Mouse (Mus musculus) spleen, adult 2 months (tissue): ENCODE data around the gene AC124502.3. TPM values are rescaled to one million over a fixed set of nuclear protein-coding genes. Genes with fewer than 3 reads are reported as not detected.

ENCODE experiments used
- DNase-seq, 2 experiments: peaks; one replicate each; pipeline versions ENCODE4 v3.0.0 to v3.0.0-alpha.2; 2012 to 2021; ENCODE audit warnings: low spot score in 2 of 2, low read depth in 1 of 2
- H3K27ac ChIP-seq: fragments of 200-500 bp; 2 replicates; pipeline ENCODE4 v1.5.1; 2012; ENCODE audit warnings: low read length, inconsistent platforms; ENCODE audit not compliant: insufficient read depth
- H3K27me3 ChIP-seq: fragments of 200-500 bp; 2 replicates; pipeline ENCODE4 v1.6.1; 2012; ENCODE audit warnings: mild to moderate bottlenecking, moderate library complexity, low read length, inconsistent platforms; ENCODE audit not compliant: control insufficient read depth, insufficient read depth
- H3K36me3 ChIP-seq: fragments of 200-500 bp; 2 replicates; pipeline ENCODE4 v1.6.1; 2012; ENCODE audit warnings: mild to moderate bottlenecking, low read length, inconsistent platforms; ENCODE audit not compliant: control insufficient read depth, insufficient read depth
- H3K4me1 ChIP-seq: fragments of 200-500 bp; 2 replicates; pipeline ENCODE4 v1.6.1; 2011; ENCODE audit warnings: inconsistent platforms; ENCODE audit not compliant: control insufficient read depth, insufficient read depth, insufficient read length
- H3K4me3 ChIP-seq: fragments of 200-500 bp; 2 replicates; pipeline ENCODE4 v1.5.1; 2011; ENCODE audit warnings: mild to moderate bottlenecking, inconsistent platforms; ENCODE audit not compliant: insufficient read depth, insufficient read length; ENCODE audit errors: extremely low read depth
- CTCF ChIP-seq: fragments of 200-500 bp; IDR thresholded peaks from 2 replicates; pipeline ENCODE4 v1.5.1; 2011; ENCODE audit warnings: mild to moderate bottlenecking, inconsistent platforms; ENCODE audit not compliant: insufficient read depth, insufficient read length, insufficient replicate concordance; ENCODE audit errors: extremely low read depth
- POLR2A ChIP-seq: fragments of 200-500 bp; IDR thresholded peaks from 2 replicates; pipeline ENCODE4 v1.6.1; 2011; ENCODE audit warnings: low read depth, low read length, inconsistent platforms
- WGBS: fragments of 180-500 bp; shearing (Covaris S2); methylation state at CpG from one replicate; pipeline ENCODE4 v1.1.7; 2018; 5-methylcytosine and 5-hydroxymethylcytosine counted together
- polyA plus RNA-seq: library from polyadenylated mRNA; depleted of rRNA; stranded (reverse); fragments of >200 nt; gene quantifications from 2 replicates; pipeline ENCODE4 v1.2.3, GENCODE M21; 2012

AC124502.3 gene
- polyA plus RNA-seq, 1 experiment = 0.79 TPM

DNA sequence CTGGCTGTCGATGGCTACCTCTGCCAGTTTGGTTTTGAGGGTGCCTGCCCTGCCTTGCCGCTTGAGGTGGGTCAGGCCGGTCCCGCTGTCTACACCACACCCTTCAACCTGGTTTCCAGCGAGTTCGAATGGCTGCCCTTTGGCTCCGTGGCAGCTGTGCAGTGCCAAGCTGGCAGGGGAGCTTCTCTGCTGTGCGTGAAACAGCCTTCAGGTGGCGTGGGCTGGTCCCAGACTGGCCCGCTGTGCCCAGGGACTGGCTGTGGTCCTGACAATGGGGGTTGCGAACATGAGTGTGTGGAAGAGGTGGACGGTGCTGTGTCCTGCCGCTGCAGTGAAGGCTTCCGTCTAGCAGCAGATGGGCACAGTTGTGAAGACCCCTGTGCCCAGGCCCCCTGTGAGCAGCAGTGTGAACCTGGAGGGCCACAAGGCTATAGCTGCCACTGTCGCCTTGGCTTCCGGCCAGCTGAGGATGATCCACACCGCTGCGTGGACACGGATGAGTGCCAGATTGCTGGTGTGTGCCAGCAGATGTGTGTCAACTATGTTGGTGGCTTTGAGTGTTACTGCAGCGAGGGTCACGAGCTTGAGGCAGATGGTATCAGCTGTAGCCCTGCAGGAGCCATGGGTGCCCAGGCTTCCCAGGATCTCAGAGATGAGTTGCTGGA is 30.0 kb downstream of the AC124502.3 start:
- H3K36me3 ChIP-seq = no peaks in the 10 kb centered on the region
- peaks cover 12% of the 10 kb centered on the region for H3K27me3 ChIP-seq
- no peak for DNase-seq
- TF ChIP-seq CTCF (no peak), POLR2A (no peak)
- 45% methylated on average over 21 of the region's 21 CpGs for WGBS
- H3K27ac ChIP-seq = no peak overlapping the region
- H3K4me3 ChIP-seq = peak overlapping the region; percentile 25; the same call in 1 of the 2 replicates
- peaks cover 6% of the 10 kb centered on the region for H3K4me1 ChIP-seq

DNA sequence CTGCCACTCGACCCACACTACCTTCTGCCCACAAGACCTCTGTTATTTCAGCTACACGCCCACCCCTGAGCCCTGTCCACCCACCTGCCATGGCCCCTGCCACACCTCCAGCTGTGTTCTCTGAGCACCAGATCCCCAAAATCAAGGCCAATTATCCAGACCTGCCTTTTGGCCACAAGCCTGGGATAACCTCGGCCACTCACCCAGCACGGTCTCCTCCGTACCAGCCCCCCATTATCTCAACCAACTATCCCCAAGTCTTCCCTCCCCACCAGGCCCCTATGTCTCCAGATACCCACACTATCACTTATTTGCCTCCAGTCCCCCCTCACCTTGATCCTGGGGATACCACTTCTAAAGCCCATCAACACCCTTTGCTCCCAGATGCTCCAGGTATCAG is 30.8 kb downstream of the AC124502.3 start:
- WGBS = 92% methylated on average over 5 of the region's 5 CpGs
- TF ChIP-seq POLR2A (no peak), CTCF (no peak)
- no peak for DNase-seq
- Histone ChIP-seq H3K36me3 (no peaks in the 10 kb centered on the region), H3K27me3 (peaks cover 12% of the 10 kb centered on the region), H3K4me3 (no peak overlapping the region), H3K4me1 (peaks cover 6% of the 10 kb centered on the region), H3K27ac (no peak overlapping the region)

DNA sequence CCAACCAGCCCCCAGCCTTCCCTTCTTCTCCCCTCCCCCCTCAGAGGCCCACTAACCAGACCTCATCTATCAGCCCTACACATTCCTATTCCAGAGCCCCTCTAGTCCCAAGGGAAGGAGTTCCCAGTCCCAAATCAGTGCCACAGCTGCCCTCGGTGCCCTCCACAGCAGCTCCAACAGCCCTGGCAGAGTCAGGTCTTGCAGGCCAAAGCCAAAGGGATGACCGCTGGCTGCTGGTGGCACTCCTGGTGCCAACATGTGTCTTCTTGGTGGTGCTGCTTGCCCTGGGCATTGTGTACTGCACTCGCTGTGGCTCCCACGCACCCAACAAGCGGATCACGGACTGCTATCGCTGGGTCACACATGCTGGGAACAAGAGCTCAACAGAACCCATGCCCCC is 31.3 kb downstream of the AC124502.3 start:
- no peak for DNase-seq
- Histone ChIP-seq H3K4me1 (peaks cover 6% of the 10 kb centered on the region), H3K4me3 (no peak overlapping the region), H3K27me3 (peaks cover 12% of the 10 kb centered on the region), H3K36me3 (no peaks in the 10 kb centered on the region), H3K27ac (no peak overlapping the region)
- no peak for TF ChIP-seq POLR2A
- no peak for TF ChIP-seq CTCF
- 92% methylated on average over 7 of the region's 7 CpGs for WGBS

DNA sequence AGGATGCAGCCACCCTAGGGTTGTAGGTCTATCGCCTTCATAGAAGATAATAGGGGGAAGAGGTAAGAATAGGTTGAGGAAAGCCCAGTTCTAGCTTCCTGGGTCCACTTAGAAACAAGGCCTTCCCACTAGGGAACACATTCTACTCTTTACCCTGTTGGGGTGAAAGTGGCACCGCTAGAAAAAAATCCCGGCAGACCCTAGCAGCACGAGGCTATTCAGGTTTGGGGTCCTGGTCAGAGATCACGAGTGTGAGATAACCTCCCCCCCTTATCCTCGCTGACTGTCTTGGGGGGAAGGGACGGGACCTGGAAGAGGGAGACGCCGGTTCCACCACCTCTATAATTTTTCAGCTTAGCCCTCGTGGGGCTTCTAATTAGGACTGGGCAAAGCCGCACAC is 32.4 kb downstream of the AC124502.3 start:
- 61% methylated on average over 11 of the region's 11 CpGs for WGBS
- Histone ChIP-seq H3K36me3 (no peaks in the 10 kb centered on the region), H3K27me3 (peaks cover 12% of the 10 kb centered on the region), H3K4me1 (peaks cover 6% of the 10 kb centered on the region), H3K4me3 (no peak overlapping the region), H3K27ac (no peak overlapping the region)
- TF ChIP-seq CTCF = no peak
- no peak for TF ChIP-seq POLR2A
- no peak for DNase-seq

DNA sequence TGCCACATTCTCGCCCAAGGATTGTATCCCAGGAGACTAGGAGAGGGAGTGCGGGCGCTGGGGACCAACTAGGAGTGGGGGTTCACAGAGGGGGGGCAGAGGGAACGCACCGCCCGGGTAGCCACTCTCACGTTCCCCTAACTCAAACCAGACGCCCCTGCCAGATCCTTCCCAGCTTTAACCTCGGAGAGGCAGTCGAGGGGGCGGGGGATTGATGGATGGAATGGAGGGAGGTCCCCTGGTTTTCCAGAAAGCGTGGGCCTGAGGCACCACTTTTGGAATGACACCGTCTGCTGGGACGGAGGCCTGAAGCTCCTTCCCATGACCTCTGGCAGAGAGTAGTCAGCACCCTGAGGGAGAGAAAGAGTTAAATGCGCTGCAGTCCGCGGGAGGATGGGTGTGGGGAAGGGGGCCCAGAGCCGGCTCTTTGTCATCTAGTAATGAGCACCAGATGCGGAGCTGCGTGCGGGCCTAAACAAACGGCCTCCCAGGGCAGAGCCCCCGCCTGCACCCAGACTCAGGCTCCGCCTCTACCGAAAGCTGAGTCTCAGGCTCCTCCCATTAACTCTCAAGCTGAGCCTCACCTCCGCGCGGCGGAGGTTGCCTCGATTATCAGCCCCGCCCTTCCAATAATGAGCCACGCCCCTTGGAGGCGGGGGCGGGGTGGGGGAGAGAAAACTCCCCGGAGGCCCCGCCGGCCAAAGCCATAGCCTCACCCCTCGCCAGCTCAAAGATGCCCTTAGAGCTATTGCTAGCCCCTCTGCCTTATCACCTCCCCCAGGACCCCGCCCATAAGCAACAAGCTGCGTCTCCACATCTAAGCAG is 33.1 kb downstream of the AC124502.3 start:
- H3K27ac ChIP-seq = no peak overlapping the region
- H3K4me1 ChIP-seq = peaks cover 6% of the 10 kb centered on the region
- no peaks in the 10 kb centered on the region for H3K36me3 ChIP-seq
- H3K27me3 ChIP-seq = peaks cover 12% of the 10 kb centered on the region
- TF ChIP-seq POLR2A (no peak), CTCF (no peak)
- 11% methylated on average over 40 of the region's 40 CpGs for WGBS
- DNase-seq = peak in 1 of 2 experiments; percentile 52
- H3K4me3 ChIP-seq = peak overlapping the region; percentile 45

DNA sequence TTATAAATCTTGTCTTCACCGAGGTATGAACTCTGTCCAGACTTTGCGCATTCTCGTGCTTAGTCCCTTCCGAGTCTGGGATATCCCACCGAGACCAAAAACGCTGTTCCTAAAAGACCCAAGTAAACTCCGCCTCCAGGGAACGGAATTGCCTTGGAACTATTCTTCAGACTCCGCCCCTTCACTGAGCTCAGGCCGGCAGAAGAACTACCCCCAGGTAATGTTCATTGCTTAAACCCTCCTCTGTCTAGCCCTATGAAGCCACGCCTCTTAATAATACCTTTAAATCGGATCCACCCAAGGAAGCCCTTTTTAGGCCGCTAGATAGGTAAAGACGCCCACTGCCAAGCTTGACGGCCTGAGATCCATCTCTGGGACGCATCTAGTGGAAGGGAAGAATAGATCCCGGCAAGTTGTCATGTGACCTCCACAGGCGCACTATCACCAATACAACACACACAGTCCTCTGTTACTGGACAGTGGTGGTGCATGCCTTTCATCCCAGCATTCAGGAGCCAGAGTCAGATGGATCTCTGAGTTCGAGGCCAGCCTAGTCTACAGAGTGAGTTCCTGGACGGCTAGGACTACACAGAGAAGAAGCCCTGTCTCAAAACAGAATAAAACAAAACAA is 33.8 kb downstream of the AC124502.3 start:
- H3K4me1 ChIP-seq = peaks cover 6% of the 10 kb centered on the region
- TF ChIP-seq POLR2A (no peak), CTCF (no peak)
- no peak overlapping the region for H3K27ac ChIP-seq
- H3K4me3 ChIP-seq = peak overlapping the region; percentile 45
- DNase-seq = no peak
- WGBS = 11% methylated on average over 20 of the region's 20 CpGs
- H3K36me3 ChIP-seq = no peaks in the 10 kb centered on the region
- H3K27me3 ChIP-seq = peaks cover 10% of the 10 kb centered on the region
